Mouse (Mus musculus): ENCODE data around the gene Bean1. TPM values are rescaled to one million over a fixed set of nuclear protein-coding genes. Genes with fewer than 3 reads are reported as not detected.
A peak's percentile ranks its signal among the peaks of the same experiment; 100 is the strongest.

Gene Bean1
- polyA plus RNA-seq, 1 experiment from 2014 or later = not detected

GRCm38 (mm10) chr8:104232039-104232438 lies 61.8 kb downstream of the Bean1 start:
- no peaks in the 10 kb centered on the region for H3K27me3 ChIP-seq (ENCODE audit: insufficient read depth, low read length)
- H3K9me3 ChIP-seq (ENCODE audit: low read length) = no peaks in the 10 kb centered on the region
- H3K27ac ChIP-seq (ENCODE audit: low read depth) = peak overlapping the region; percentile 65; the same call in 1 of the 2 replicates
- WGBS (ENCODE audit: insufficient replicate concordance) = 65% methylated on average over 4 of the region's 4 CpGs
- H3K36me3 ChIP-seq (replicated peaks; ENCODE audit: insufficient read depth, low read length) = peaks cover 63% of the 10 kb centered on the region
- H3K4me2 ChIP-seq (ENCODE audit: low read depth, low read length) = no peak overlapping the region
- no peak for ATAC-seq
- no peak overlapping the region for H3K9ac ChIP-seq (replicated peaks)
- no peak for DNase-seq
- TF ChIP-seq EP300 (IDR thresholded peaks at IDR 0.05; ENCODE audit: low read depth) (0 out of 2 replicates have a peak, but pooled peaks have one; percentile 15), CTCF (IDR thresholded peaks at IDR 0.05; ENCODE audit: low read depth) (no peak)
- H3K4me3 ChIP-seq (ENCODE audit: low read depth, low read length) = no peak overlapping the region
- peaks cover 2% of the 10 kb centered on the region; the same call in 1 of the 2 replicates for H3K4me1 ChIP-seq (ENCODE audit: insufficient read depth)

- Histone ChIP-seq H3K4me3 (ENCODE audit: low read depth, low read length) (no peak overlapping the region), H3K27ac (ENCODE audit: low read depth) (peak overlapping the region; percentile 65), H3K9me3 (ENCODE audit: low read length) (no peaks in the 10 kb centered on the region), H3K4me2 (ENCODE audit: low read depth, low read length) (no peak overlapping the region), H3K27me3 (ENCODE audit: insufficient read depth, low read length) (no peaks in the 10 kb centered on the region), H3K4me1 (ENCODE audit: insufficient read depth) (peaks cover 2% of the 10 kb centered on the region; the same call in 1 of the 2 replicates), H3K9ac (replicated peaks) (no peak overlapping the region), H3K36me3 (replicated peaks; ENCODE audit: insufficient read depth, low read length) (peaks cover 64% of the 10 kb centered on the region)
- no peak for TF ChIP-seq CTCF (IDR thresholded peaks at IDR 0.05; ENCODE audit: low read depth)
- WGBS (ENCODE audit: insufficient replicate concordance) = 67% methylated on average over 5 of the region's 5 CpGs
- DNase-seq = peak; percentile 52
- ATAC-seq = peak; percentile 50
Measured at GRCm38 (mm10) chr8:104232919-104233318, 62.7 kb downstream of the Bean1 start.

DNA sequence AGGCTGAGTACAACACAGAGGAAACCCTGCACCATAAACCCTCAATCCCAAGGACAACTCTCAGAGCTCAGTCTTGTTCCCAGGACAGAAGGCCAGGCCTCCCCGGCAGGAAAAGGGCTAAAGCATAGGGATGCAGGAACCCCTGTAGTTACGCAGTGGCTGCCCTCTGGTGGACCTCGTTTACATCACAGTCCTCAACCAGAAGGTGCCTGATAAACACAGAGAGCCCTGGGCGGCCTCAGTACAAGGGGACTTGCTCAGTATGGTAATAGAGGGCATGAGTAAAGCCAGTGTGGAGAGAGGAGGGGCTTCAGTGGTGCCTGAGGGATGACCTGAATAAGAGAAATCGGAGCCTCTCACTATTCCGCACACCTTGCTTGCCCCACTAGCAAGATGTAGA lies 64.3 kb downstream of the Bean1 start:
- ATAC-seq (no peak), DNase-seq (no peak)
- WGBS (ENCODE audit: insufficient replicate concordance) = 67% methylated on average over 6 of the region's 6 CpGs
- Histone ChIP-seq H3K4me3 (ENCODE audit: low read depth, low read length) (no peak overlapping the region), H3K27ac (ENCODE audit: low read depth) (no peak overlapping the region), H3K9ac (replicated peaks) (no peak overlapping the region), H3K36me3 (replicated peaks; ENCODE audit: insufficient read depth, low read length) (peaks cover 62% of the 10 kb centered on the region), H3K9me3 (ENCODE audit: low read length) (no peaks in the 10 kb centered on the region), H3K4me2 (ENCODE audit: low read depth, low read length) (no peak overlapping the region), H3K4me1 (ENCODE audit: insufficient read depth) (peaks cover 4% of the 10 kb centered on the region), H3K27me3 (ENCODE audit: insufficient read depth, low read length) (no peaks in the 10 kb centered on the region)
- TF ChIP-seq CTCF (IDR thresholded peaks at IDR 0.05; ENCODE audit: low read depth) (peak; percentile 54), EP300 (IDR thresholded peaks at IDR 0.05; ENCODE audit: low read depth) (no peak)

DNA sequence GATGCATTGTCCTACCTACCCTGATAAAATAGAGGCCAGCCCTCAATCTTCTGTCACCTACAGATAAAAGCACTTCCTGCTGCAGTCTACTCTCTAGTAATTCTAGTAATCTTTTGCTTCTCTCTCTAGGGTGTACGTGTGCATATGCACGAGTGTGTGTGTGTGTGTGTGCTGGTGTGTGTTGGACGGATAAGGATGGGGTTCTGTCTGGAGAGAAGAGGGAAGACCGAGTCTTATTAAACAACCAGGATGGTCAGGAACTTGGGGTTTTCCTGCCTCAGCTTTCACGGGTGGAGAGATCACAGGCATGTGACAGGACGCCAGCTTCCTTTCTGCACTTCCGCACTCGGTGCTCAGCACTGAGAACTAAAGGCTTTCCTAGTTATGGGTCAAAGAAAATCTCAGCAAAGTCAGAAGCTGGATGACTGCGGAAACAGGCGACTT lies 69.2 kb downstream of the Bean1 start:
- H3K9ac ChIP-seq (replicated peaks) = no peak overlapping the region
- peaks cover 7% of the 10 kb centered on the region; the same call in 1 of the 2 replicates for H3K4me1 ChIP-seq (ENCODE audit: insufficient read depth)
- H3K27me3 ChIP-seq (ENCODE audit: insufficient read depth, low read length) = no peaks in the 10 kb centered on the region
- DNase-seq (no peak), ATAC-seq (peak; percentile 67)
- H3K36me3 ChIP-seq (replicated peaks; ENCODE audit: insufficient read depth, low read length) = peaks cover 60% of the 10 kb centered on the region
- H3K27ac ChIP-seq (ENCODE audit: low read depth) = peak overlapping the region; percentile 29
- no peak overlapping the region for H3K4me3 ChIP-seq (ENCODE audit: low read depth, low read length)
- 39% methylated on average over 10 of the region's 10 CpGs for WGBS (ENCODE audit: insufficient replicate concordance)
- H3K9me3 ChIP-seq (ENCODE audit: low read length) = no peaks in the 10 kb centered on the region
- peak overlapping the region; percentile 32 for H3K4me2 ChIP-seq (ENCODE audit: low read depth, low read length)
- TF ChIP-seq CTCF (IDR thresholded peaks at IDR 0.05; ENCODE audit: low read depth) (no peak), EP300 (IDR thresholded peaks at IDR 0.05; ENCODE audit: low read depth) (peak; percentile 56; the same call in 1 of the 2 replicates)

- Histone ChIP-seq H3K27me3 (ENCODE audit: insufficient read depth, low read length) (no peaks in the 10 kb centered on the region), H3K36me3 (replicated peaks; ENCODE audit: insufficient read depth, low read length) (peaks cover 44% of the 10 kb centered on the region), H3K9me3 (ENCODE audit: low read length) (no peaks in the 10 kb centered on the region), H3K27ac (ENCODE audit: low read depth) (no peak overlapping the region), H3K4me2 (ENCODE audit: low read depth, low read length) (no peak overlapping the region), H3K4me3 (ENCODE audit: low read depth, low read length) (no peak overlapping the region), H3K9ac (replicated peaks) (no peak overlapping the region), H3K4me1 (ENCODE audit: insufficient read depth) (peaks cover 12% of the 10 kb centered on the region; the same call in 1 of the 2 replicates)
- TF ChIP-seq EP300 (IDR thresholded peaks at IDR 0.05; ENCODE audit: low read depth) (no peak), CTCF (IDR thresholded peaks at IDR 0.05; ENCODE audit: low read depth) (no peak)
- 64% methylated on average over 12 of the region's 12 CpGs for WGBS (ENCODE audit: insufficient replicate concordance)
- DNase-seq (no peak), ATAC-seq (no peak)
Measured at GRCm38 (mm10) chr8:104242038-104242644, 71.9 kb downstream of the Bean1 start.

DNA sequence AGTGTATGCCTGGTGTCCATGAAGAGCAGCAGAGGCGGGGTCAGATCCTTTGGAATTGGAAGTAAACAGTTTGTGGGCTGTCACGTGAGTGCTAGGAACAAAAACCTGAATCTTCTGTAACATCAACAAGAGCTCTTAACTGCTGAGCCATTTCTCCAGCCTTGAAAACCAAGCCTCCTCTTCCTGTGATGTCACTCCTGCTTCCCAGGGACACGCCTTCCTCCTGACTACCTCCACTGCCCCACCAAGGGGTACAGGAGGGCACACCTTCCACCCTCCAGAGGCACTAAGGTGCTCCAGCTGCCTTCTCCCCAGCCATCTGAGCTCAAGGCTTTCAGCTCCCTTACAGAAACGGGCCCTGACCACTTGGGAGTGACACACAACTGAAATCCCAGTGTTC lies 76.4 kb downstream of the Bean1 start:
- H3K36me3 ChIP-seq (replicated peaks; ENCODE audit: insufficient read depth, low read length) = peaks cover 9% of the 10 kb centered on the region
- no peak for DNase-seq
- 63% methylated on average over 4 of the region's 4 CpGs for WGBS (ENCODE audit: insufficient replicate concordance)
- H3K4me3 ChIP-seq (ENCODE audit: low read depth, low read length) = no peak overlapping the region
- H3K9me3 ChIP-seq (ENCODE audit: low read length) = no peaks in the 10 kb centered on the region
- no peak for ATAC-seq
- H3K27ac ChIP-seq (ENCODE audit: low read depth) = peak overlapping the region; percentile 91
- H3K27me3 ChIP-seq (ENCODE audit: insufficient read depth, low read length) = no peaks in the 10 kb centered on the region
- peak overlapping the region; percentile 88 for H3K4me2 ChIP-seq (ENCODE audit: low read depth, low read length)
- peaks cover 17% of the 10 kb centered on the region for H3K4me1 ChIP-seq (ENCODE audit: insufficient read depth)
- no peak overlapping the region for H3K9ac ChIP-seq (replicated peaks)
- TF ChIP-seq CTCF (IDR thresholded peaks at IDR 0.05; ENCODE audit: low read depth) (no peak), EP300 (IDR thresholded peaks at IDR 0.05; ENCODE audit: low read depth) (no peak)
